Mouse (Mus musculus): Measurements from ENCODE around the gene Trib3. TPM values are rescaled to one million over a fixed set of nuclear protein-coding genes. Genes with fewer than 3 reads are reported as not detected.

Gene Trib3
- total RNA-seq, 2 experiments from 2014 or later: 0.41 to 0.54 TPM

DNA sequence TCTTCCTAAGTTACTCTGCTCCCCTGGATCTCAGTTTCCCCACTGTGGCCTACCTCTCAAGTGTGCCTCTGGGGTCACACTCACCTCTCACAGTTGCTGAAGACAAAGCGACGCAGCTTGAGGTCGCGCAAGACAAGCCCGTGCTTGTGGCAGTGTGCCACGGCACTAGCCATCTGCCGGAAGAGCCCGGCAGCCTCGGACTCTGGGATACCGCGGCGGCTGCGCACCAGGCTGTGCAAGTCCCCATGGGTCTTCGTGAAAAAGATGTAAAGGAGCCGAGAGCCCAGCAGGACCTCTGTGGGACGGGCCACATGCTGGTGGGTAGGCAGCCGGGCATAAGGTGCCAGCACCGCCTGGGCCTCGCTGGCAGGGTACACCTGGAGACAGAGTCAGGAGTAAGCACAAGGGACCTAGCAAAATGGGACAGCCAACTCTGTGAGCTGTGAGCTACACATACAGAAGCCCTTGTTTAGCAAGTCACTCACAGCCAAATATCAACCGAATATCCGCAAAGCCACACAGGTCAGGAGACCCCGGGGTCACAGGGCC, 4.1 kb downstream of the Trib3 start:
- Histone ChIP-seq H3K27ac (no peak overlapping the region), H3K4me3 (no peak overlapping the region)
- no peak for DNase-seq (ENCODE audit: low spot score in 2 of 2)
- TF ChIP-seq CTCF (conservative IDR thresholded peaks at IDR 0.05): no peak

DNA sequence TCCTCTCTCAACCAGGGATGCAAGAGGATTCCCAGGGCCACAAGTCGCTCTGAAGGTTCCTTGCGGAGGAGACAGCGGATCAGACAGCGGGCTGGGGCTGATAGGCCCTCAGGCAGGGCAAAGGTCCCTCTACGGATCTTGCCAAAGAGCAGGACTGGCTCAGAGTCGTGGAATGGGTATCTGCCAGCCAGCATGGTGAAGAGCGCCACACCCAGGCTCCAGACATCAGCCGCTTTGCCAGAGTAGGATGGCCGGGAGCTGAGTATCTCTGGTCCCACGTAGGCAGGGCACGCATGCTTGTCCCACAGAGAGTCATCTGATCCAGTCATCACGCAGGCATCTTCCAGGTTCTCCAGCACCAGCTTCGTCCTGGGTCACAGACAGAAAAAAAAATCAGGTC, 5.5 kb downstream of the Trib3 start:
- no peak for TF ChIP-seq CTCF (conservative IDR thresholded peaks at IDR 0.05)
- no peak for DNase-seq (ENCODE audit: low spot score in 2 of 2)
- no peak overlapping the region for H3K27ac ChIP-seq

DNA sequence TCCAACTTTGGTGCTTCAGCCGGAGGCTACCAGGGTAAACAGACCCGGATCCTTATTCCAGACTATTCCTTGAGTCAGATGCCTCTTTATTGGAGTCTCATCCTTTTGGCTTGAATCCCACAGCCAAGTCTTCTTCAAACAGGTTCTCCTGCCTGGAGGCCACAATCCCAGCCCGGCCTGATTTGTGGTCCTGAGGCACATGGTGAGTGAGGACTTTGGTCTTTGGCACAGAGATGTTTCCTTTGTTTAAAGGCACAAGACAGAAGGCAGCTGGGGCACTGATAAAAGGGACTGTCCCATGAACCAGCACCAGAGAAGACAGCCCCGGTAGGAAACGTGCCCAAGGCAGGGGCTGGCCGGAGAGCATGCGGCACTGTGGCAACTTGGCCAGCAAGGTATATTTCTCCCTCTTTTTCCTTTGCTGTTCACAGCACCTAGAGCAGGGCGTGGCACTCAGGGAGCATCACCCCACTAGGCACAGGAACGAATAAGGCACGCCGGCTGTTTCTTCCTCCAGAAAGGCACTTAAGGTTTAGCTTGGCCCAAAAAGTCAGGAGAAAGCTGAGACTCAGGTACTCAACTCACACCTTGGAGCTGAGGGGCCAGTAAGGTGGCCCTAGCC, 6.1 kb downstream of the Trib3 start:
- Histone ChIP-seq H3K27ac (no peak overlapping the region), H3K4me3 (no peak overlapping the region)
- no peak for TF ChIP-seq CTCF (conservative IDR thresholded peaks at IDR 0.05)
- no peak for DNase-seq (ENCODE audit: low spot score in 2 of 2)

More for the DNA sequence above, 5.5 kb downstream of the Trib3 start:
- no peak overlapping the region for H3K4me3 ChIP-seq

- no peak overlapping the region for H3K27ac ChIP-seq
- DNase-seq (ENCODE audit: low spot score in 2 of 2): no peak
- no peak overlapping the region for H3K4me3 ChIP-seq
- no peak for TF ChIP-seq CTCF (conservative IDR thresholded peaks at IDR 0.05)
Measured at GRCm38 (mm10) chr2:152336856-152337255, 7.0 kb downstream of the Trib3 start.

DNA sequence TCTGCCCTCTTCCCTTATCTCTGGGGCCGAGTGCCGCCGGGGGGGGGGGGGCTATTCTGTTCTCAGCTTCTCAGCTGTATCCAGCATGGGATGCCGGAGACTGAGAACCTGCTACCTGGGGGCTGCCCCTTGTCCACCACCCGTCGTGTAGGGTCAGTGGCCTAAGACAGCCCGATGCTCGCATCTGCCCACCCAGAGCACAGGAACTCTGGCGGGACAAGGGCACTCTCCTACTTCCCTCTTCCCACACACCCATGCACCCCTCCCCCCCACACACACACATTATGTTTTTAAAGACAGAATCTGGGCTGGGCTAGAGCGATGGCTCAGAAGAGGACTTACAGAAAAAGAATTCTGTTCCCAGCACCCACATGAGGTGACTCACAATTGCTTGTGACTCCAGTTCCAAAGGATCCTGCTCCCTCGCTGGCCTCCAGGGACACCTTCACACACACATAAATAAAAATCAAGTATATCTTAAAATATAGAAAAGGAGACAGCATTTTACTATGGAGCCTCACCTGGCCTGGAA, 8.5 kb downstream of the Trib3 start:
- TF ChIP-seq CTCF (conservative IDR thresholded peaks at IDR 0.05): no peak
- Histone ChIP-seq H3K4me3 (no peak overlapping the region), H3K27ac (no peak overlapping the region)
- no peak for DNase-seq (ENCODE audit: low spot score in 2 of 2)

DNA sequence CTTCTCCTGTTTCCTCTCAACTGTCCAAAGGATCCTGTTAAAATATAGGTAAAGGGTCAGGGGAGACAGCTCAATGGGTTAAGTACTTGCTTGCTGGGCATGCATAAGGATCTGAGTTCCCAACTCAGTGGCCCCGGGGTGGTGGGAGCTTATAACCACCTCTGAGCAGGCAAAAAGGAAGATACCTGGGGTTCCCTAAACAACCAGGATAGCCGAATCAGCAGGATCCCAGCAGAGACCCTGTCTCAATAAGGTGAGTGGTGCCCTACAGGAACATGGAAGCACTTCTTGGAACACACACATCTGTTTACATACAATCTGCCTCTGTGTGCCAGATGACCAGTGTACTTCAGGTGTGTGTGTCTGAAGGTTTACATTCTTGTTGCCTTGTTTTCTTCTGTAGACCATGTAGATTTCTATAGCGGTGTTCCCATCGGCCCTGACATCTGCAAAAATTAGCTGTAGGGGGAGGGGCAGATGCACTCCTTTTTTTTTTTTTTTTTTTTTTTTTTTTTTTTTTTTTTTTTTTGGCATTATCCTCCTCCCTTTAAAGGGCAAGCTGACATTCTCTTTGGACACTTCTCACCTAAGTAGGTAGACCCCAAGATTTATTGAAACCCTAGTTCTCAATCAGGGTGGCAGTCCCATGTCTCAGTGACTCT, 10.4 kb downstream of the Trib3 start:
- no peak overlapping the region for H3K27ac ChIP-seq
- no peak for DNase-seq (ENCODE audit: low spot score in 2 of 2)
- no peak for TF ChIP-seq CTCF (conservative IDR thresholded peaks at IDR 0.05)

GRCm38 (mm10) chr2:152332101-152332825, 11.6 kb downstream of the Trib3 start, which contains the start of gene Rbck1:
Rbck1 (minus strand) TSS chr2:152332653.
- H3K27ac ChIP-seq: peak within 1 kb of the TSS; percentile 94

More for the DNA sequence above, 10.4 kb downstream of the Trib3 start:
- H3K4me3 ChIP-seq: no peak overlapping the region

DNA sequence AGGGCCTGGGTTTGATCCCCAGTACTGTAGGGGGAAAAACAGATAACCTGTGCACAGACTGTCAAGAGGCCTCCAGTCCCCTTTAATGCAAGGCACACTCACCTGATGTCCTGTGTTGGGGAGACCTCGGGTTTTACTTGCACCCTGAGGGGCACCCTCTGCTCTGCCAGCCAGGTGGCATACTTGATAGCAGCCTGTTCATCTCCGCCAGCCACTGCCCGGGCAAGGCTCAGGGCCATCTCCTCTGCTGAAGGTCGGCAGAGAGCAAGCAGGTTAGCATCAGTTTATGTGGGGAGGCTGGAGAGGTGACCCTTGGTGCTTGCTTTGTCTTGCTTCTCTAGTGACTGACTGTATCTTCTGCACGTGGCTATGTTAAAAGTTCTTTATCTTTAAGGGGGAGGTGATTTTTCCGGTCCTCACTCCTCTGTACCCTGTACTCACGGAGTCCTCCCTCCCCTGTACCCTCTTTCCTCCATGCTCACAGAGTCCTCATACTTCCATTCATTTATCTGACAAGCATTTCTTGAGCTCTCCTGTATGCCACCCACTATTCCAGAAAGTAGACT, 12.9 kb downstream of the Trib3 start:
- TF ChIP-seq CTCF (conservative IDR thresholded peaks at IDR 0.05): no peak
- Histone ChIP-seq H3K27ac (no peak overlapping the region), H3K4me3 (peak overlapping the region; percentile 98)
- DNase-seq (ENCODE audit: low spot score in 2 of 2): no peak

More at GRCm38 (mm10) chr2:152332101-152332825, 11.6 kb downstream of the Trib3 start, which contains the start of gene Rbck1:
- peak; percentile 78 to 86 for DNase-seq (ENCODE audit: low spot score in 2 of 2)
- peak; percentile 26 for TF ChIP-seq CTCF (conservative IDR thresholded peaks at IDR 0.05)
- H3K4me3 ChIP-seq: peak within 1 kb of the TSS; percentile 98

GRCm38 (mm10) chr2:152327980-152328379, 15.9 kb downstream of the Trib3 start:
- Histone ChIP-seq H3K27ac (no peak overlapping the region), H3K4me3 (no peak overlapping the region)
- no peak for DNase-seq (ENCODE audit: low spot score in 2 of 2)
- no peak for TF ChIP-seq CTCF (conservative IDR thresholded peaks at IDR 0.05)

DNA sequence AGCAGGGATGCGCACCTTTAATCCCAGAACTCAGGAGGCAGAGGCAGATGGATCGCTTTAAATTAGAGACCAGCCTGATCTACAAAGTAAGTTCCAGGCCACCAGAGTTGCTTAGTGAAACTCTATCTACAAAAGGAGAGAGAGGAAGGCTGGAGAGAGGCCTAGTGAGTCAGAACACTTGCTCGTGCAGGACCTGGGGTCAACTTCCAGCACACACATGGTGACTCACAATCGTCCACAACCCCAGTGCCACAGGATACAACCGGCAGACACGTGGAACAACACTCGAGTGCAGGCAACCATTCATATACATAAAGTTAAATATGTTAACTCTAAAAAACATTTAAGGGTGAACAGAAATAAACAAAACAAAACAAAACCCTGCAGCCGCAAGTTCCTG, 17.2 kb downstream of the Trib3 start:
- no peak overlapping the region for H3K27ac ChIP-seq
- no peak overlapping the region for H3K4me3 ChIP-seq
- DNase-seq (ENCODE audit: low spot score in 2 of 2): no peak
- TF ChIP-seq CTCF (conservative IDR thresholded peaks at IDR 0.05): no peak

DNA sequence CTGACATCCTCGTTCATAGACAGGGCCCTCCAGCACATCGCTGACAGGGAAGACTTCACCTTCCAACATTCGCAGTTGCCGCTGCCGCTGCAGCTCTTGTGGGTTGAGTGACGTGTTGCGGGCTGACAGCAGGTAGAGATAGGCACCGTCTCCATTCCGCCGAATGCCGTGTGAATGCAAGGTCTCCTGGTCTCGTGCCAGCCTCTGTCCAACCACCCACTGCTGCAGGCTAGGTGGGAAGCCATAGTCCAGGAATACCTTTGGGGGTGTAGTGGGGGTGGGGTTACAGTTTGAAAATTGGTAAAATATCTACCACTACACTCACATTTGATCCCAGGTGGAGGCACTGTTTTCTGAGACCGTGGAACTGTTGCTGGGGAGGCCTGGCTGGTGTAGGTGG, 17.7 kb downstream of the Trib3 start:
- DNase-seq (ENCODE audit: low spot score in 2 of 2): no peak
- no peak overlapping the region for H3K4me3 ChIP-seq
- no peak overlapping the region for H3K27ac ChIP-seq
- TF ChIP-seq CTCF (conservative IDR thresholded peaks at IDR 0.05): no peak

GRCm38 (mm10) chr2:152324842-152325241, 19.0 kb downstream of the Trib3 start:
- H3K4me3 ChIP-seq: no peak overlapping the region
- TF ChIP-seq CTCF (conservative IDR thresholded peaks at IDR 0.05): no peak
- DNase-seq (ENCODE audit: low spot score in 2 of 2): no peak
- H3K27ac ChIP-seq: no peak overlapping the region

All from layer of hippocampus, adult 2 months (tissue).